Mouse (Mus musculus): ENCODE measurements at regions not wholly inside any gene's neighbourhood (a gene's known extent, or its start where the extent isn't known, plus 50 kb on each side); places are given as distances from the start of the nearest gene placed in this dataset.

DNA sequence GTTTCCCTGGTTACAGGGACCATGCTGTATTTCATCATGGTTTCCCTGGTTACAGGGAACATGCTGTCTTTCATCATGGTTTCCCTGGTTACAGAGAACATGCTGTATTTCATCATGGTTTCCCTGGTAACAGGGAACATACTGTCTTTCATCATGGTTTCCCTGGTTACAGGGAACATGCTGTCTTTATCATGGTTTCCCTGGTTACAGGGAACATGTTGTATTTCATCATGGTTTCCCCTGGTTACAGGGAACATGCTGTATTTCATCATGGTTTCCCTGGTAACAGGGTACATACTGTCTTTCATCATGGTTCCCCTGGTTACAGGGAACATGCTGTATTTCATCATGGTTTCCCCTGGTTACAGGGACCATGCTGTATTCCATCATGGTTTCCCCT is 1579.5 kb downstream of the 4930444P10Rik start:
- in situ Hi-C loops (cut with MboI, MseI) = no loop called here

DNA sequence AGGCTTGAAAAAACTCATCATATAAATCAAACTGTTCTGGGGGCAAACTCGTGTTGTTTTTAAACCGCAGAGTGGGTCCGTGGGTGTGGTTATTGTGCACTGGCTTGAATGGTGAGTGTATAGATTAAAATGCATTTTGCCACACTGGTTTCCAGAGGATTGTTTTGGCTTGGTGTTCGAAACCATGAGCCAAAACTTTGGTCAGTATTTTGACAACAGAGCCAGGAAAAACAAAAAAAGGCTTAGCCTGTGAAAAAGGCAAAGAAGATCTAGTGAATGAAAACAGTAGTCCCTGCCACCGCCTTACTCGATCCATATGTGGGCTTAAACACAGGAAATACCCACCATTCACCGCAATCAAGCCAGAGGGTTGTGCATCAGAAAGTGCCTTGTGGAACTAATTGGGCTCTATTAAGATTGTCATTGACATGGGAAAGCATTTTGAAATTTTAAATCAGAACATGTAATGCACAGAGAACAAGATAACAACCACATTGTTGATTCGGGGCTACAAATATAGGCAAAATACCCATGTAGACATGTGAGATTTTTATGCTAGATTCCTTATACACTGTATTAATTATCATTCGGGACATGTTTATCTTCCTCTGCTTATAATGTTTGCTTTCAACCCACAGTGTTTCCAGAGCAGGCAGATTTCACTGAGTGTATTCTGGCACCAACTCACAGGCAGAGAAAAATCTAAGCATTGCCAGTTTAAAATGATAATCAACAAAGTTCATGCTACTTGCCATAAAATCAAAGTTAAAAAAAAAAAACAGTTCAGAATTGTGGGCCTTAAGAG is 1580.4 kb downstream of the 4930444P10Rik start:
- in situ Hi-C loops (cut with MboI, MseI) = no loop called here

DNA sequence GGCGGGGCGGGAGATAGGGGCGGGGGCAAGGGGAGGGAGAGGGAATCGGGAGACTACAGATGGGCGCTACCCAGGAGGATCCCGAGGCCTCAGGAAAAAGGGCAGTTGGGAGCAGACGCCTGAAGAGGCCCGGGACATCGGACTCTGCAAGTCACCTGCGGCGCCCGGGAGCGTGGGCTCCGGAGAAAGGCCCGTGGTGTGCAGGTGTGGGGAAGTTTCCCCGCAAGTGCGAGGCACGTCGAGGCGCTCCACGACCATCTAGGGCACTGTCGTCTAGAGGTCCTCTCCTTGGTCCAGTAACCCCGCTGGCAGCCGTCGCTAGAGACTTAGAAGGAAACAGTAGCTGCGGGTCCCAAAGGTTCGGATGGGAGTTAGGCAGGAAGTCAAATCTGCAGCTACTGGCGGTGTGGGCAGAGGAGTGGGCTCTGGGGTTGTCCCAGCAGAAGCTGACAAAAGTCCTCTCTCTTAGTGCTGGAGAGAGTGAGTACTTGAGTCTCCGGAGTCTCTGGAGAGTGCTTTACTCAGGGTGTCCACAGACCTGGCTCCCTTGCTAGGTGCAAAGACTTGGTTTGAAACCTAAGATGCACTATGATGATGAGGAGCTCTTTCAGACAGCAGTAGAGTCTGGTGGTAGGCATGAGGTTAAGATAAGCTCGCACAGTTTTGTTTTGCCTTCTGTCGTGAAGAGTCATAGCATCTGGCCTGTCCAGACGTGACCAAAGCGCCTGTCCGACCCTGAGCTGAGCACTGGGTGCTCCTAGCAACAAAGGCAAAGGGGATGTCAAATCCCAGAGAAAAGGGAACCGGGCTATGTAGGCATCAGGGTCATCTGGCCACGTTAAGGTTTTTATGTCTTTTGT is 1586.1 kb downstream of the 4930444P10Rik start:
- in situ Hi-C loops (cut with MboI, MseI) = no loop called here

DNA sequence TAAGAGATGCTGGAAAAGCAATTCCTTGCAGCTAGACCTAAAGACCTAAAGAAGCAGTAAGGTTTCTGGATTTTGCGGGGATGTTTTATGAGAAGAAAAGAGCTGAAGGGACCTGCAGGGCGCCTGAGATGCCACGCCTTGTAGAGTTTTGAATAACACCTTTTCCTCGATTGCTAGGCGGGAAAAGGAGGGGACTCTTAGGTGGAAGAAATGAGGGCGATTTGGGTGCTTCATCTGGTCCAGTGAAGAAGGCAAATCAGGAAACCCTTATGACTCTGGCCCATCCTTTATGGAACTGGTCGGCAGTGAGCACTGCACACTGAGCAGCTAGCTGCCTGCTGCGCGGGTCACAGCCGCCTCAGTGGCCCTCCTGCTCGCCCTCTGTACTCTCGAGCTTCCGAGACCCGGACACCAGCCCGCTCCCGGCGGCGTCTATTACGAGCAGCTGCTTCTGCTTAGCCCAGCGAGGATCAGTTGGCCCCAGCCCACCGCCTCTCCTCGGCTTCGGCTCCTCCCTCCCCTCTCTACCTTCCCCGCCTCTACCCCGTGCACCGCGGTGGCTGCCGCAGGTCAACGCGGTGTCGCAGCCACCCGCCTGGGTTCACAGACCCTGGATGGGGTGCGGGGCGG is 1586.8 kb downstream of the 4930444P10Rik start:
- in situ Hi-C loops (cut with MboI, MseI) = no loop called here

DNA sequence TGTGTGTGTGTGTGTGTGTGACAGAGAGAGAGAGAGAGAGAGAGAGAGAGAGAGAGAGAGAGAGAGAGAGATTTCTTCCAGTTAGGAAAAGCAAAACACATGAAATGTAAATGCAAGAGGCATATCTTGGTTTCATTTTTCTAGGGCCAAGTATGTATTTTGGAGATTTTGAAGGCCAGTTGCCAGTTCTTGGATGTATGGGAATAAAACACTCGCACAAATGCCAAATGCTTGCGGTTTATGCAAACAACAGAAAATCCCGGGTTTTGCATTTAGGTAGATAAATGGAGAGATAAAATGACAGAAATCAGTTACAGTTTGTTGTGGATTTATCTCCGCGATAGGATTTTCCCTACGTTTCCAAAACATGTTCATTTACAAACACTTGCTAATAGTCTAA is 1587.4 kb downstream of the 4930444P10Rik start:
- in situ Hi-C loops (cut with MboI, MseI) = no loop called here

DNA sequence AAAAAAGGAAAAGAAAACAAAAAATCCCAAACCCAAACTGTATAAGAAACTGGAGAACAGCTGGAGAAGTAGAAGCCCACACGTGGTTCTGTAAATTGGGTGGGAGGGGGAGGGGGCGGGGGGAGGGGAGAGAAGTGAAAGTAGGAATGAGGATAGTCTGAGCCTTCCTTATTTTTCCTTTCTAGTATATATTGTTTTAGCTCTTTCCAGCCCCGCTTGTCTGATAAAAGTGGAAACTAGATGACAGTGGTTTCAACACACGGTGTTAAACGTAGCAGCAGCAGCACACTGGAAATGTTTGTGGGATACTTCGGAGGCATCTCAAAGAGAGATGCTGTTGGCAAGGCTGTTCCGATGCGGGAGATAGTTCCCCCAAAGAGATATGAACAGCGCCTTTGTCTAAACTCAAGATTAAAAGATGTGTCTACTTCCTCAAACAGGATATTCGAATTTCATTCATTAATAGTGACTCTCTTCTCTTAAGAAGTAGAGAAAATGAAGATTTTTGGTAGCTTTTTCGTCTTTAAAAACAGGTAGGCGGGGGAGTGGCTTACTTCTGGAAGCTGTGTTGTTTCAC is 1588.3 kb downstream of the 4930444P10Rik start:
- in situ Hi-C loops (cut with MboI, MseI) = no loop called here

DNA sequence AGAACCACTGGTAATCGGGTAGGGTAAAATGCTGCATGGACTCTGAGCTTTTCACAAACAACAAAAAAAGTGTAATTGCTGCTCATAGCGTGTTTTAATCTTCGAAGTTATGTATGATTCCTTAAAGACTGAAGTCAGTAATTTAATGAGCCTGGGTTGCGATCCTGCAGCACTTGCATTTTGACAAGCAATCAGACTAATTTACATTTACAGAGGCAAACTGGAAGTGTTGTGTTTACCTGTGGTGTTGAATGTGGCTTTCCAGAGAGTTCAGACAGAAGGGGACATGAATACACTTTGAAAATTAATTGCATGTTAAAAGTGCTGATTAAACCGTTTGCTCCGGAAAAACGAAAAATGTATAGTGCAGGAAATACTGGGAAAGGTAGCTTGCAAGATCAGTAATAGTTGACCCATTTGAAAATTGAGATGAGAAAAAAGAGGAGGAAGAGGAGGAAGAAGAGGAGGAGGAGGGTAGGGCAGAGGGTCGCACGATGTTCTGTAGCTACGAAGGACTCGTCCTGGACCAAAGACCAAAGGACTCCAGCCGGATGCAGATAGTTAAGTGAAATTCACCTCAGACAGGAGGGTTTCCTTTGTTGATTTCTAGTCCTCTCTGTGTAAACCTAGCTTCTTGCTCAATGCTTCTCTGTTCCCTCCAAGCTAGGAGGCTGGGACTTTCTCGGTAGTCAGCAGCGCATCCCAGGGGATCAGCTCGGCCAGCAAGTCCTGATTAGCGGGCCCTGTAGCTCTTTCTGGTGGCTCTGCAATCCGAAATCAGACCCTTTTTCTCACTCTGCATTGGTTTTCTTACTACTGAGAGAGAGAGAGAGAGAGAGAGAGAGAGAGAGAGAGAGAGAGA is 1589.0 kb downstream of the 4930444P10Rik start:
- in situ Hi-C loops (cut with MboI, MseI) = no loop called here

DNA sequence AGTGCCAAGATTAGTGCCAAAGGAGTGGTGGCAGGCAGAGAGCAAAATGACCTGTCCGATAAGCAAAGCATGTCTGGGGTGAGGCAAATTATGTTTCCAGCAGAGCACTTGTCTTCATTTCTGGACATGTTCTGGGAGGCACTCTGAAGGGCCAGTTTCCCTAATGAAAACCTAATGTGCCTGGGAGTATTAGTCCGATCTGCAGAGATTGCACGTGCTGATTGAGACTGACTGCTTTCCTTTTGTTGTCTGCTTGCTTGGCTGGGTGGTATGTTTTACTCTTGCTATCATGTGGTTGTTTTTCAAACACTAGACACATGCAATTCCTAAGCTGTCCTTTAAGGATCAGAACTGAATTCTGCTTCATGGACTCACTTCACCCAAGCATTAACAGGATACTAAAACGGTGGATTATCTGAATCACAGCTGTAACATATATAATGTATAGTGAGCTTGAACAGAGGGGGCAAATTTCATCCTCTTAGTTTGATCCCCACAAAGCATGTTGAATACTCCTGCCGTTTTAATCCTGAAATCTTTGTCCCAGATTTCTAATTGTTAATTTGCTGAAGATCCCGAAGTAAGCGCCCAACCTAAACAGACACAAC is 1589.8 kb downstream of the 4930444P10Rik start:
- in situ Hi-C loops (cut with MboI, MseI) = no loop called here

DNA sequence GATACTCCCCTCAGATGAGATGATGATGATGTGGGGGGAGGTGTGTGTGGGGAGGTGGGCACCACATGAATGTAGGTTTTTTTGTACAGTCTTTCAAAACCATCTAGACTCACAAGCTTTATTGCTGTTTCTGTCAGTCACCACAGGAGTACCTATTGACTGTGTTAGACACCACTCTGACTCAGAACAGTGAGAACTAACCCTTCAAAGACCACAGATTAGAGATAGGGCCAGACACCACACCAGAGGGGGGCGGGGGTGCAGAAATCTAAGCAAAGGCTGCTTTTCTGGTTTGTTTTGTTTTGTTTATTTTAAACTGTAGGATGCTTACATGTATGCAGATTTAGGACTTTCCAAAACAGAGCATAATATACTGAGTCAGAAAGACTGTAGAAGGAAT is 1594.0 kb downstream of the 4930444P10Rik start:
- in situ Hi-C loops (cut with MboI, MseI) = no loop called here

DNA sequence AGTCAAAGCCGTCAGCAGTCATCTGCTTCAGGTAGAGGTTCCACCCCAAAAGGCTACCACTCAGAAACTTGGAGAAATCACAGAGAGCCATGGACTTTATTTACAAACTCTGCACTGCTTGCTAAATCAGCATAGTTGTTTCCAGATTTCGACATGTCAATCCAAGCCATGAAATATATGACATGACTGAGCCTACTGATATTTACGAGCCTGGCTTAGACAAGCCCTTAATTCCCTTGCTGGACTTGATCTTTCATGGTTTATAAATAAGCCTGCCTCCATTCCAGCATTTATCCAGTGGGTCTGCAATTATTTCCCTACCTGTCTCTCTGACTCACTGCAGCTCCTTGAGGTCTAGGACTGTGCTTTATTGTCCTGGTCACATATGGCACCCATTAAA is 1603.1 kb downstream of the 4930444P10Rik start:
- in situ Hi-C loops (cut with MboI, MseI) = no loop called here

DNA sequence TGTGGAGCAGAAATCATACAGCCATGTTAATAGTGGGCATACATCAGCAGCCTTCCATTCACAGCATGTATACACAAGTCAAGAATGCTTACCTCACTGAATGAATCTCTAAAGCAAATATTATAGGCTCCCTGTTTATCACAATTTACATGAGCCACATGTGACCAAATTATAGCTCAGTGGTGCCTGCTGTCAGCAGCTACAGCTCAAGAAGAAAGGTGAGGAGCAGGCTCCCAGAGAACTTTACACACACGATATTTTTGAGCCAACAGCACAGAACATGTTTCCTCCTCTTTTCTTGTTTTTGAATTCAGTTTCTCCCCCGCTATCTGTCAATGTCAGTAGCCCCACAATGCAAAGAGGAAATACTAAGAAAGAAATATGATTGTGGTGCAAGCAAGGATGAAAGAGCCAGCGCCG is 1605.4 kb downstream of the 4930444P10Rik start:
- in situ Hi-C loops (cut with MboI, MseI) = no loop called here

DNA sequence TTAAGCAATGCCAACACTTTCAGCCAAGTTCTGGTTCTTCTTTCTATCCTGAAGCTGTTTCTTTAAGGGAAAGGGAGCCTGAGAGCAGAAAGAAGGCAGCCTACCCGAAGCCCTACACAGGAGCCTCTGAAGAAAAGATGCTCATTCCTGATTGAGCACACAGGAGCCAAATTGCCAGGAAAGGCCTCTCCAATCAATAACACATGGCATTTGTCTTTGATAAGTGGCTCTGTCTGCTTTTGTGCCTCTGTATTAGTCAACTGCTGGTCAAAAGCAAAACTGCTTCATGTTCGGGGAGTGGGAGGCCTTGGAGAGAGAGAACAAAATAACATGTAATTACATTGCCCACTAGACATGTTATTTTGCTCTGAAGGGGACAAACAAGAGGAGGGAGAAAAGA is 1607.4 kb downstream of the 4930444P10Rik start:
- in situ Hi-C loops (cut with MboI, MseI) = no loop called here

DNA sequence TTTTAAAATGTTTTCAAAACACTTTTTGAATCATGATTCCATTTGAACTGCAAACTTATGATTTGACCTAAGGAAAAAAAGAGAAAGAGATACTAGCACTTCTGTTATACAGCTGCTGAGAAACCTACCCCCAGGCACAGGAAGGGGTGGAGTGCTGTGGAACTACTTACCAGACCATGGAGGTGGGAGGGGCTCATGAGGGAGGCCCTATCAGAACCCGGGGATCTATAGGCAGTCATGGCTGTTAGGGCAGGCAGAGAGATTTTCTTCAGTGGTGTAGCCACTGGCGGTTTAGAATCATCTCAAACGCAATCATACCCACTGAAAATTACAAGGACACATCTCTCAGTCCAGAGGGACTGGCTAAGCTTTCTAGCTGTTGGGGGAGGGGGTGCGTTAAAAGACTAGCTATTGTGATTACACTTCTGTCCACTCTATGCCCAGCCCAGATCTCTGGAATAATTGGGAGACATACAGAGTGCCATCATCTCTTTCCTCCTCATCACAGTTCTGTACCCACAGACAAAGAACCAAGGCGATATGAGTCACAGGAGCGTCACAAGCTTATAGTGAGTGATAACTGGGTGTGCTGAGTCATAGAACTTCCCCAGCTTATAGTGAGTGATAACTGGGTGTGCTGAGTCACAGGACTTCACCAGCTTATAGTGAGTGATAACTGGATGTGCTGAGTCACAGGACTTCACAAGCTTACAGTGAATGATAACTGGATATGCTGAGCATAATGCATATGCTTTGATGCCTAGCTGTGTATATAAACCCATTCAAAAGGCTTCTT is 1608.8 kb downstream of the 4930444P10Rik start:
- in situ Hi-C loops (cut with MboI, MseI) = no loop called here

DNA sequence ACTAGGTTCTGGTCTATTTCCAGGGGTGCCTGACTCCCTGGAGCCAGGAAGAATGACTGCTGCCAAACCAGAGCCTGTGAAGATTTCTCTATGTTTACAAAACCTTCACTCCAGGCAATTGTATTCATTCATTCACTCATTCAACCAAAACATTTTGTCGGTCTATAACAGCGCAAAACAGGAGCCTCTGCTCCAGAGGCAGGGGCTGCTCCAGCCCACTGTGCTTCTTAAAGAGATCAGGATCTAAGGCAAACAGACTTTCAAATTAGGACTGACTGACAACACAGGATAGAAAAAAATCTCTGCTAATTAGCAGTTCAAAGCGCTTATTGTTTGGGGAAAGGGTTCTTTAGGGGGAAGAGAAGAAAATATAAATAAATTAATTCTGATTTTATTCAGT is 1620.8 kb downstream of the 4930444P10Rik start:
- in situ Hi-C loops (cut with MboI, MseI) = no loop called here

DNA sequence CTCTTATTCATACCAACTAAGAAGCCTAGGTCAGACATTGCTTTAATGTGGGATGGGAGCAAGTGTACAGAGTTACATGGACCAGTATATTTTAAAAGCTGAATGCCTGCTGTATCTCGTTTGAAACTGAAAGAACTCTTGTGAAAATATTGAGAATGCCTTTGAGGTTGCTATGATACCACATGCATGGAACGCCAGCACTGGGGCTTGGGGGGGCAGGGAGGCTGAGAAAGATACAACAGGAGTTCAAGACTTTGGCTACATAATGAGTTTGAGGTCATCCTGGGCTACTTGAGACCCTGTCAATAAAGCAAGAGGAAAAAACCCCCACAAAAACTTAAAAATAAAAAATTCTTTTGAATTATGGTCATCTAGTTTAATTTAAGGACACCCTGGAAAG is 1621.6 kb downstream of the 4930444P10Rik start:
- in situ Hi-C loops (cut with MboI, MseI) = no loop called here

DNA sequence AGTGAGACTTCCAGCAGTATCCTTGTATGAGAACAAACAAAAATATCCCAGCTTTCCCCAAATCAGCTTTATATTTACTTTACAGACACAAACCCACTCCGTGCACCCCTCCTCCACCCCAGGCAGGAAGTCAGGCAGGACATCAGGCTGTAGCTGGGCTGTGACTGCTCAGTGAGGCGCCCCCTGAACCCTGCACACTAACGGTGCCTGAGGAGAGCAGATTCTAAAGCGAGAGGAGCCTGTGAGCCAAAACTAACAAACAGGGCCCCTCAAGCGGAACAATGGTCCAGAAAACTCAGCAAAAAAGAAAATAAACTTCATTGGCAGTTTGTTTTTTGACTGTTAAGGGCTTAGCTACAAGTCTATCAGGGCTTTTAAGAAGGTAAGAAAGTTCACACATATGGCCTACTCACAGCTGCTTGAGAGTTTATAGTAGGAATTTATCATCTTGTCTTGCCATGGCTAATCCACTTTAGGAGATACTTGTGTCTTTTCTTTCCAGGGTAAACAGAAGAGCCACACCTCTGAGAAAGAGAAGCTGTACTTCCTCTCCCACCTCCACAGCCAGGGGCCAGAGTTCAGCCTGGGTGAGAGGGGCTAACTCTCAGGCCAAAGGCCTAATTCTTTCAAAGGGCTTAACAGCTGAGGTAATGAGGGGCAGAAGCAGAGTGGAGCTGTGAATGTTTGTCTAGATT is 1628.2 kb downstream of the 4930444P10Rik start:
- in situ Hi-C loops (cut with MboI, MseI) = no loop called here

DNA sequence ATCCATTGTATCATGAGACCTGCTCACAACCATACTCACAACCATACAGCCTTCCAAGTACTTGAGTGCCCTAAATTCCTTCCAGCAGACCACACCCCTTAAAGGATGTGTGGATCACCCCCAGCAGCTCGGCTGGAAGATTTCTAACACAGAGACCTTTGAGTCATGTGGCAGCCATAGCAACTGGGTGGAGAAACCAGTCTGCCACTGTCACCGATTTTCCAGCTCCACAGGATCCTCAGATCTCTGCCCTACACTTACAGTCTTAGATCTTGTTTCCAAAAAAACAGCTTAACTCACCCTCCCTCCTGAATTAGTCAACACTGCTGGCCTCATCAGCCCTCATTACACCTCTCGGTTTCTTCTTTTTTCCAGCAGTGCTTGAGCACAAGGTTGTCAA is 1630.6 kb downstream of the 4930444P10Rik start:
- in situ Hi-C loops (cut with MboI, MseI) = no loop called here

DNA sequence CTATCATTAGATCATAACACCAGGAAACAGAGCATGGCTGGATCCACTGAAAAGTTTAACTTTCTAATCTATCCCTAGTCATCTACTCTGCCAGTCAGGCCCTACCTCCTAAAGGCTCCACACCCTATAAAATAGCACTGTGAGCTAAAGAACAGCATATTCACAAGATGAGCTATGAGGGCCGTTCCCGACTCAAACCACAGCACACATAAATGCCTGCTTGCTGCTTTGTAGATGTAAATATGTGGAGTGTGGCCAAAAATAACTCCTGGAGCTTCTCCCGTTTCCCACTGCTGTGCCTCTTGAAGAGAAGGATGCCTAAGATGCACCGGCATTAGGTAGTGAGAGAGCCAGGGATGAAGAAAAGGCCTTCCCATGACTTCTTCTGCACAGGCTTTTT is 1632.3 kb downstream of the 4930444P10Rik start:
- in situ Hi-C loops (cut with MboI, MseI) = no loop called here

DNA sequence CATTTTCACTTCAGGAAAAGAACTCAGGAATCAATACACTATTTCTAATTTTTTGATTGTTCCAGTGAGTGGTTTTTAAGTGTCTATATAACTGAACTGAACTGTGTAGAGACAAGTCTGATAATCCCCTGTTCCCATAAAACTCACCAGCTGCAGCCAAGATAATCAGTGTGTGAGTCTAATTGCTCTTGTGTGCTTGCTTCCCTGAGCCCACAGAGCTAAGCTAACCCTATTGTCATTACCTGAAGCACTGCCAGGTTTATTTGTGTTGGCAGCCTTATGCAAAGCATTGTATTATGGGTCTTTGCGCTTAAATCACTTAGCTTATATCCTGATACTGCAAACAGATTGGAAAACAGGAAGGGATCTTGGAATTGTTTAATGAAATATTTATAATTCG is 1663.8 kb downstream of the 4930444P10Rik start:
- in situ Hi-C loops (cut with MboI, MseI) = no loop called here
